Mouse (Mus musculus) liver, adult 2 months (tissue): ENCODE data around the gene Frat2. TPM values are rescaled to one million over a fixed set of nuclear protein-coding genes. Genes with fewer than 3 reads are reported as not detected.
"Not testable (repeated sequence)": the region's sequence is repeated elsewhere in the genome, so short reads cannot be mapped to it uniquely, and the experiment has no call there.

Experiments used
- DNase-seq: peaks from one replicate; pipeline ENCODE4 v3.0.0-alpha.2; 2011; ENCODE audit warnings: low read depth, low spot score; ENCODE audit errors: extremely low read depth
- H3K27ac ChIP-seq: fragments of 200-500 bp; replicated peaks from 2 replicates; pipeline ENCODE4 v1.5.1; 2012; ENCODE audit warnings: low read depth, mild to moderate bottlenecking, control low read depth, inconsistent platforms, low read length; ENCODE audit not compliant: insufficient read depth
- H3K27me3 ChIP-seq: fragments of 200-500 bp; 2 replicates; pipeline ENCODE4 v1.6.1; 2012; ENCODE audit warnings: mild to moderate bottlenecking, moderate library complexity, low read length, inconsistent platforms; ENCODE audit not compliant: control insufficient read depth, insufficient read depth
- H3K36me3 ChIP-seq: fragments of 200-500 bp; 2 replicates; pipeline ENCODE4 v1.6.1; 2012; ENCODE audit warnings: low read length, inconsistent platforms; ENCODE audit not compliant: control insufficient read depth, insufficient read depth
- H3K4me1 ChIP-seq: fragments of 200-500 bp; 2 replicates; pipeline ENCODE4 v1.6.1; 2011; ENCODE audit warnings: low read length; ENCODE audit not compliant: control insufficient read depth, insufficient read depth
- H3K4me3 ChIP-seq: fragments of 200-500 bp; 2 replicates; pipeline ENCODE4 v1.5.1; 2011; ENCODE audit warnings: low read depth, mild to moderate bottlenecking, control low read depth, low read length, moderate library complexity; ENCODE audit not compliant: insufficient read depth
- H3K79me2 ChIP-seq: fragments of 200-500 bp; 2 replicates; pipeline ENCODE4 v1.6.1; 2012; ENCODE audit warnings: inconsistent platforms, mild to moderate bottlenecking, low read length, moderate library complexity; ENCODE audit not compliant: control insufficient read depth, insufficient read depth
- H3K9ac ChIP-seq: fragments of 200-500 bp; 2 replicates; pipeline ENCODE4 v1.6.1; 2012; ENCODE audit warnings: low read depth, mild to moderate bottlenecking, control low read depth, inconsistent platforms, low read length
- CTCF ChIP-seq: fragments of 200-500 bp; IDR thresholded peaks from 2 replicates; pipeline ENCODE4 v1.5.1; 2011; ENCODE audit warnings: low read depth, low read length, control low read depth
- POLR2A ChIP-seq: fragments of 200-500 bp; IDR thresholded peaks from 2 replicates; pipeline ENCODE4 v1.6.1; 2011; ENCODE audit warnings: low read length, control low read depth; ENCODE audit not compliant: insufficient read depth; ENCODE audit errors: extremely low read depth
- WGBS: fragments of 180-500 bp; shearing (Covaris S2); methylation state at CpG from one replicate; pipeline ENCODE4 v1.1.7; 2018; 5-methylcytosine and 5-hydroxymethylcytosine counted together
- polyA plus RNA-seq: library from polyadenylated mRNA; depleted of rRNA; stranded (reverse); fragments of >200 nt; gene quantifications from 2 replicates; pipeline ENCODE4 v1.2.3, GENCODE M21; 2012
- total RNA-seq: library from RNA; depleted of rRNA; stranded (reverse); fragments of >200 nt; gene quantifications from 2 replicates; pipeline ENCODE4 v1.2.3, GENCODE M21; 2014

Frat2 gene
- total and polyA plus RNA-seq, 2 experiments, result 1.3 to 2.2 TPM

- TF ChIP-seq CTCF (no peak), POLR2A (no peak)
- H3K36me3 ChIP-seq, result peaks cover 2% of the 10 kb centered on the region; the same call in 1 of the 2 replicates
- H3K9ac ChIP-seq, result no peak overlapping the region
- 84% methylated on average over 3 of the region's 3 CpGs for WGBS
- no peaks in the 10 kb centered on the region for H3K27me3 ChIP-seq
- no peak for DNase-seq
- H3K4me1 ChIP-seq, result no peaks in the 10 kb centered on the region
- H3K4me3 ChIP-seq, result no peak overlapping the region
- H3K27ac ChIP-seq, result no peak overlapping the region
- H3K79me2 ChIP-seq, result no peaks in the 10 kb centered on the region
Observed at GRCm38 (mm10) chr19:41857816-41858310, 9.9 kb upstream of the Frat2 start.

- no peak overlapping the region for H3K27ac ChIP-seq
- H3K27me3 ChIP-seq, result no peaks in the 10 kb centered on the region
- TF ChIP-seq CTCF, result no peak
- no peak for TF ChIP-seq POLR2A
- H3K4me3 ChIP-seq, result no peak overlapping the region
- H3K9ac ChIP-seq, result no peak overlapping the region
- no peaks in the 10 kb centered on the region for H3K79me2 ChIP-seq
- 81% methylated on average over 5 of the region's 5 CpGs for WGBS
- DNase-seq, result no peak
- no peaks in the 10 kb centered on the region for H3K36me3 ChIP-seq
- no peaks in the 10 kb centered on the region for H3K4me1 ChIP-seq
Observed at GRCm38 (mm10) chr19:41857086-41857762, 9.3 kb upstream of the Frat2 start.

- H3K79me2 ChIP-seq, result no peaks in the 10 kb centered on the region
- WGBS, result 74% methylated on average over 4 of the region's 4 CpGs
- no peaks in the 10 kb centered on the region for H3K36me3 ChIP-seq
- TF ChIP-seq POLR2A (no peak), CTCF (no peak)
- no peak overlapping the region for H3K9ac ChIP-seq
- H3K4me1 ChIP-seq, result no peaks in the 10 kb centered on the region
- no peak overlapping the region for H3K27ac ChIP-seq
- no peaks in the 10 kb centered on the region for H3K27me3 ChIP-seq
- H3K4me3 ChIP-seq, result no peak overlapping the region
- DNase-seq, result no peak
Observed at GRCm38 (mm10) chr19:41852423-41852822, 4.5 kb upstream of the Frat2 start.

GRCm38 (mm10) chr19:41850719-41851543, 3.0 kb upstream of the Frat2 start:
- DNase-seq, result no peak
- no peak overlapping the region for H3K9ac ChIP-seq
- no peak overlapping the region for H3K4me3 ChIP-seq
- H3K27me3 ChIP-seq, result no peaks in the 10 kb centered on the region
- TF ChIP-seq CTCF, result no peak
- TF ChIP-seq POLR2A, result no peak
- no peaks in the 10 kb centered on the region for H3K79me2 ChIP-seq
- H3K27ac ChIP-seq, result no peak overlapping the region
- H3K4me1 ChIP-seq, result peaks cover 3% of the 10 kb centered on the region
- 74% methylated on average over 14 of the region's 14 CpGs for WGBS
- H3K36me3 ChIP-seq, result no peaks in the 10 kb centered on the region

GRCm38 (mm10) chr19:41850021-41850718, 2.2 kb upstream of the Frat2 start:
- Histone ChIP-seq H3K79me2 (no peaks in the 10 kb centered on the region; the same call in 1 of the 2 replicates), H3K27ac (no peak overlapping the region), H3K4me1 (peaks cover 3% of the 10 kb centered on the region), H3K27me3 (no peaks in the 10 kb centered on the region), H3K36me3 (no peaks in the 10 kb centered on the region), H3K9ac (no peak overlapping the region), H3K4me3 (no peak overlapping the region)
- WGBS, result 77% methylated on average over 6 of the region's 6 CpGs
- TF ChIP-seq POLR2A (no peak), CTCF (no peak)
- DNase-seq, result no peak

GRCm38 (mm10) chr19:41847614-41847991, 329 bp downstream of the Frat2 start:
- under 1% methylated on average over 42 of the region's 53 CpGs for WGBS
- not testable (repeated sequence) for H3K79me2 ChIP-seq

More at GRCm38 (mm10) chr19:41847614-41847991, 329 bp downstream of the Frat2 start:
- not testable (repeated sequence) for H3K27me3 ChIP-seq, H3K4me1 ChIP-seq, H3K36me3 ChIP-seq, DNase-seq
- H3K27ac ChIP-seq, result peak overlapping the region; percentile 9; the same call in 1 of the 2 replicates
- peak overlapping the region; percentile 72 for H3K4me3 ChIP-seq
- peak overlapping the region; percentile 88 for H3K9ac ChIP-seq
